Mouse (Mus musculus) neutrophil, adult 83 days (primary cell): ENCODE measurements around the gene 0610012G03Rik. TPM values are rescaled to one million over a fixed set of nuclear protein-coding genes. Genes with fewer than 3 reads are reported as not detected.

Experiments
- total RNA-seq, 2 experiments: library from RNA; stranded (reverse); gene quantifications; one replicate each; pipeline ENCODE4 v1.2.4; 2023

Gene 0610012G03Rik
- total RNA-seq, result 10 to 100 TPM; 12.0 to 13.0 TPM

GRCm38 (mm10) chr16:31948345-31948774 is at the start of gene 0610012G03Rik, which contains the start of gene Ncbp2:
0610012G03Rik (minus strand) TSS chr16:31948494.
Ncbp2 (plus strand) TSS chr16:31948513.

GRCm38 (mm10) chr16:31933751-31934549 is 14.3 kb downstream of the 0610012G03Rik start, which contains the start of gene Pigz:
Pigz (plus strand) TSS chr16:31933851.

Other genes with a start within 250 kb of the 0610012G03Rik start
- gene Meltf, start 69.7 kb downstream of the 0610012G03Rik start, total RNA-seq, result not detected
- under 1 TPM in 1 of 2 experiments, not detected in 1; 0.94 TPM for gene Pigz, start 14.6 kb downstream of the 0610012G03Rik start, total RNA-seq
- 10 to 100 TPM; 13.8 to 15.2 TPM for gene Ncbp2, start within 50 bp of the 0610012G03Rik start, total RNA-seq
- 10 to 100 TPM; 11.7 to 12.0 TPM for gene Senp5, start 54.8 kb upstream of the 0610012G03Rik start, total RNA-seq
- gene Pak2, start 130.8 kb upstream of the 0610012G03Rik start, total RNA-seq, result 100 to 1,000 TPM; 100 to 108 TPM
- 10 to 100 TPM; 39.5 to 43.8 TPM for gene Pigx, start 151.2 kb upstream of the 0610012G03Rik start, total RNA-seq
- gene Cep19, start 151.3 kb upstream of the 0610012G03Rik start, total RNA-seq, result 10 to 100 TPM; 32.0 to 36.1 TPM
- gene Nrros, start 217.1 kb upstream of the 0610012G03Rik start, total RNA-seq, result 100 to 1,000 TPM; 115 to 137 TPM
- 1 to 10 TPM; 3.9 to 4.9 TPM for gene Bex6, start 231.3 kb upstream of the 0610012G03Rik start, total RNA-seq